Mouse (Mus musculus) kidney, postnatal 4 days (tissue): ENCODE results near the gene Psat1.
A peak's percentile ranks its signal among the peaks of the same experiment; 100 is the strongest.

Experiments used
- DNase-seq, 2 experiments: peaks; one replicate each; pipeline ENCODE4 v3.0.0; 2021; ENCODE audit warnings: mixed read lengths in 2 of 2

The Psat1 gene

DNA sequence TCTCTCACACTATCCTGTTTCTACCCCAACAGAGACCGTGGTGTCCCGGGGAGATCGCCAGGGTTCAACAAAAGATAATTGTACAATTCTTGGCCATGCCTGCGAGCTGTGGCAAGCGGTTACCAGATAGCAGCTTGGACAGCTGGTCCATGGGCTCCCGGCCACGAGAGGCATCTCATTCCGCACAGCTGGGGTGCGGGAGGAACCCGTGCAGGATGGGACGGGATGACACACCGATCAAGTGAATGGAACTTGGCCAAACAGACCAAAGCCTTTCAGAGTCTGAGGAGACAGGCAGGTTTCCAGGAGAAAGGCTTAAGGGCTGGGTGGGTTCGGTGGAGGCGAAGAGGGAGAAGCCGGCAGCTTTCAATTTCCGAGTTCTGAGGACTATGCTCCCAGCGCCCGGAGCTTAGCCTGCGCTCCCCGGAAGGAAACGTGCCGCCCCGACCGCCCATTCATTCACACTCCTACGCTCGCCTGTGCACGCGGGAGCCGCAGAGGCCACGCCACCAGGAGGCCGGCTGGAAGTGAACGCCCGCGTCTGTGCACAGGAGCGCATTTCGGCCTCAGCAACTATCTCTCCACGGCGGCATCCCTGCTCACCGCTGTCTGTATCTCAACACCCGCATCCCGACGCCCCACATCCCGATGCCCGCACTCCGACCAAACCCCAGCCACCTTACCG lies 22.8 kb downstream of the Psat1 start:
- DNase-seq, result peak; percentile 66 to 76

DNA sequence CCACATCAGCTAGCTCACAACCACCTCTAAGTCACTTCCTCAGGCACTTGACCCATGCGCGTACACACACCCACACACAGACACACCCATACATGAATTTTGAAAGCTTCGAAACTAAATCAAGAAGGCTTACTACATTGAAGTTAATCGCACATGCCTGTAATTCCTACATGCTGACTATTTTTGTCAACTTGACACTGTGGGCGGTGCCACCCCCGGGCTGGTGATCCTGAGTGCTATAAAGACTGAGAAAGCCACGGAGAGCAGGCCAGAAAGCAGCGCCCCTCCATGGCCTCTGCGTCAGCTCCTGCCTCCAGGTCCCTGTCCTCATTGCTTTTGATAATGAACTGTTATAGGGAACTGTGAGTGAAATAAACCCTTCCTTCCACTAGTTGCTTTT lies 23.7 kb downstream of the Psat1 start:
- DNase-seq, result peak; percentile 32 to 43

DNA sequence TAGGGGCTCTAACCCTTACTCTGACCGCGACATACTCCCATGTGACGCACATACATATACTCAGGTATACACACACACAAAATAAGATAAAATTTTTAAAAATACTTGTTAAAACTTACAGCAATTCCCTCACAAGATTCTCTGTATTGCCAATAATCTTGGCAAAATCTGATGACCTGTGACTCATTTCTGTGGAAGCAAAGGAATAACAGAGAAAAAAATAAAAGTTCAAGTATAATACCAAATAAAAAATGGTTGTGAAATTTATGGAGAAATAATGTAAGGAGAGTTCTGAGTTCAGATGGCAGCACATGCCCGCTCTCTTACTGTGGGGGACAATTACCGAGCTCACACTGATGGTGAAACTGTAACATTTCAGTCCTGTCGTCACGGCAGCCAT lies 27.8 kb downstream of the Psat1 start:
- DNase-seq, result no peak

DNA sequence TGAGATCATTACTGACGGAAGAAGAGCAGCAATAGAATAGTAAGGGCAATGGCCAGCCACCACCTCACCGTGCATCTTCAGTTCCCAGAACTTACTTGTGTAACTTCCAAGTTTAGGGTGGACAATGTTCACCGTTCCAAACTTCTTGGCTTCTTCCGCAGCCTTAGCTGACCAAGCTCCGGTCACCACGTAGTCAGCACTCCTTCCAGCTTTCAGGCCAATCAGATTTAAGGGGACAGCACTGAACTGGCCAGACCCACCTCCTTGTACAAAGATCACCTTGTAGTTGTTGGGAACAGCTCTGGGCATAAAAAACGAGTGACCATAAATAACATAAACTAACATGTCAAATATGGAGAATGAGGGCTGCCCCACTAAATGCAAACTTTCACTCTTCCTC lies 29.0 kb downstream of the Psat1 start:
- DNase-seq, result no peak

DNA sequence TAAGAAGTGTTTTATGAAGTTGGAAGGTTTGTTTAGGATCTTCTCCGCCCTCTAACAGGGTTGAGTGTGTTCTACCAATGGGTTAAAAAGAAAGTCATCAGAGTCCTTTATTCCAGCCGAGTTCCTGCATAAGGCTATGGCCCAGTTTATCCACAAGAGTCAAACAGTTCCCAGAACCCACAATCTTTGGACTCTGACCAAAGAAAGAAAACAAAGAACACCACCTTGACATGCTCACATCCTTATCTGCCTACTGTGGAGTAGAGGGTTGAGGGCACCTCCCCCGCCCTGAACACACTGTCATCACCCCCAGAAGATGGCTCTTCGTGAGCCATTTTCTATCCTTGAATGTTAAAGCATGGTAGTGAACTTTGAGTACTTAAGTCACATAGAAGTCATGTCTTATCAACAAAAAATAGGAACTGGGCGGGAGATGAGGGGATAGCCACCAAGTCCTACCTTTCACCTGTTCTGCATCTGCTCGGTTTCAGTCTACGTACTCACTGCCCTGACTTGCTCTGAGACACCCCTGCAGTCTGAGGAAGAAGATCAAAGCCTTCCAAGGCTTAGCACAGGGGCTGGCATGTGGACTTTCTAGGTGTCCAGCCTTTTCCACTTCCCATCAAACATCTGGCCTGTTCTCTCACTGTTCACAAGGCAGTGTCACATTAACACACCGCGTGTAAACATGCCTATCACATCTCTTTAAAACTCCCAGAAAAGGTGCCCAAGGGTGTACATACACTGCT lies 33.7 kb downstream of the Psat1 start:
- DNase-seq, result no peak

DNA sequence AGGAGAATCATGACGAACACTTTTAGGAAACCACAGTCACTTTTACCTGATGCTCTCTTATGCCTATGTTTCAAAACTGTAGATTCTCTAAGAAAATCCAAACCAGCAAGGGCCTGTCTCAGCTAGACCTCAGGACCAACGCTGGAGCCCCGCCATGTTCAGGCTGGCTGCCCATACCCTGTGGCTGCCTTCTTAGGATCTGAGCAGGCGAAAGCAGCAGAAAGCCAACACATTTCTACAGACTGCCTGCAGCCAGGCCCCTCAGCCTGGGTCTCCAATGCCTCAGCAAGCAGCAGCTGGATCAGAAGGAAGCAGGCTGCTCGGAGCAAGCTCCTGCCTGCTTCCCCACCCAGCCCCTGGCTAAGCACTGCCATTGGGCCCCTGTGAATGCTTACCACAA lies 35.7 kb downstream of the Psat1 start:
- DNase-seq, result no peak

DNA sequence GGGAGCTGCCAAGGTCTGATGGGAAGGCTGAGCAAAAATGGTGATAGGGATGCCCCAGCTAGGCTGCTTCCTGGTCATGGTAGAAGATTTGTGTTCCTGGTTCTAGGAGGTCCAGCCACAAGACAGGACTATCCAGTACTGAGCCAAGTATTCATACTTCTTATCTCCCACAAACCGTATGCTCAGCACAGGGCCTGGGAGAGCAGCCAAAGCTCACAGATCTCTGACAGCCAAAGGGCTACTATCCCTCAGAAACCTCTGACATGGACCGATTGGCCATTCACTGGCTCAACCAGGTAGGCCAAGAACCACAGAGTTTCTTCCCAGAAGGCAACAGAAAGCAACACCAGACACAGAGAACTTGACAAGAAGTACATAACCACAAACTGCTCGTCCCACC lies 36.1 kb downstream of the Psat1 start:
- no peak for DNase-seq

DNA sequence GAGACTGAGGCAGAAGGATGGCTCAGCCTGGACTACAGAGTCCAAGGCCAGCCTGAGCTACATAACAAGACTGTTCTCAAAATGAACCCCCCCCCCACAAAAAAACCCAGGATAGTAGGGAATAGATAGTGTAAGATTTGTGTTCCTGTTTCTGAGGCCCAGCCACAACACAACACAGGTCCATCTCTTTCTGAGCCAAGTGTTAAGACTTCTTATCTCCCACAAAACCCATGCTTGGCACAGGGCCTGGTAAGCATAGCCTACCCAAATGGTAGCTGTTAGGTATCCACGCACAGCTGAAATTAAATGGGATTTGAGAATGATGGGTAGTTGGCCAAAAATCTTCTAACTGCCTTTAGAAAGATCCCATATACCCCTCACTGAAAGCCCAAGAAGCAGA lies 36.6 kb downstream of the Psat1 start:
- no peak for DNase-seq

DNA sequence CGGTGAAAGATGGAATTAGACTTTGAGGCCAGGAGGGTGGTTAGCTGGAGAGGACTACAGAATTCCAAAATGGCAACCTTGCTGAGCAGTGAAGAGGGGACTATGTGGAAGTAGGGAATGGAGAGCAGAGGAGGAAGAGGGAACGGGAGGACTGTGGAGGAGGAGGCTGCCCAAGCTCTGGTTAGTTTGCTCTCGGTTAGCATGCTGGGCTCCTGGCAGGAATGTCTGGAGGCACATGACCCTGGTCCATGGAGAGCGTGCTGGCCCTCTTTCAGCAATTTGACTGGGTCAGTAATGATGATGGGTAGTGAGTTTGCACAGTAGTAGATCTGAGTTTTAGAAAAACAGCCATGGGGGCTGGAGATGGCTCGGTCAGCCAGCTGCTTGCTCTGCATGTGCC lies 39.1 kb downstream of the Psat1 start:
- DNase-seq, result no peak

DNA sequence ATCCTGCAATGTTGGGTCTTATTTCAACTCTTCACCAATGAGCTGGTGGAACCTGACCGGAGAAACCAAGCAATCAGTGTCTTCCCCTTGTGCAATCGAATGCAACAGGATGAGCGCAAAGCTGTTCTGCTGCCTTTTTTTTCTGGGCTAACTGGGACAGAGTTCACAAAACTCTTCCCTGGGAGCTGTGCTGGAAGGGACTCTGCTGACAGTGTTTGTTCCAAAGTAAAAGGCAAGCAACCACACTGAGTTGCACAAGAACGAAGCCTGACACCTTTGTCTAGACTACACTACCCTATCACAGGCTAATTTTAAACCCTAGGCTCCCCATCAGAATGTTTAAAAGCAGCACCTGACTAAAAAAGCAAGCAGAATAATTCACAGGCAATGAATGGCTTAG lies 42.4 kb downstream of the Psat1 start:
- no peak for DNase-seq

DNA sequence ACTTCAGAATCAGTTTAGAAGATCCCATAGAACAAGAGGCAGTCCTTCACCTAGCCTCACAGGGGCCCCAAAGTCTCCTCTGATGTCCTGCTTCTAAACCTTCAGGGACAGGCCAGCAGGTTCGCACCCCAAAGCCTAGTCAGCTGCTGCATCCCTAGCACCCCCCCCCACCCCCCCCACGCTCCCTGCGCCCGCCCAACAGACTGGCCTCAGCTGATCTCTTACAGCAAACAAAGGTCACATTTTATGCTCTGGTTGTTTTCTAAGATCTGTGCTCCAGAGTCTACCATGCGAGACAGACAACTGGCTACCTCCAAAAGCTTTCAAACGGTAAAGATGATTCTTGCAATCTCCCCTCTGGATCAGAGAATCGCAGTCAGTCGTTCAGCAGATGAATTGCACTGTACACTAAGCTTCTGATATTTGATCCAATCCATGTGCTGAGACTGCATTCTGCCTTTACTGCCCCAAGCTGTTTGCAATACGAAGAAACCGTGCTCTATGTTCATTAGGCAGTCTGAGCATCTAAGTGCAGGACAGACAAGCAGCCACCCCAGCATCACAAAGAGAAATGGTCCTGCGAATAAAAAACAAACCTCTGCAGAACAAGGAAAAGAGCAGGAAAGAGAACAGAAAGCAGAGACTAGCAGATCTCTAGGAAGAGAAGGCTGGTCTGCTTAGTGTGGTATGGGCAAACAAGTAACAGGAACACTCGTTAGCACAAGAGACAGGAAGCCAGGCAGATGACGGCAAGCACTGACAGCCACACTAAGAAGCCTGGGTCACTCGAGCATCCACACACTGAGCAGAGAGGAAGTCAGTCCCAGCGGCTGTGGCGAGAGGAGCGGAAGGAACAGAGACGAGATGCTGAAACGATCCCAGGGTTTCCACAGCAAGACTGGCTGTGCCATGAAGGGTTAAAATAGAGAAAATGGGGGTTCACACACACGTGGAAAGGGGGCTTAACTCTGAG lies 43.3 kb downstream of the Psat1 start:
- peak; percentile 14 to 28 for DNase-seq

DNA sequence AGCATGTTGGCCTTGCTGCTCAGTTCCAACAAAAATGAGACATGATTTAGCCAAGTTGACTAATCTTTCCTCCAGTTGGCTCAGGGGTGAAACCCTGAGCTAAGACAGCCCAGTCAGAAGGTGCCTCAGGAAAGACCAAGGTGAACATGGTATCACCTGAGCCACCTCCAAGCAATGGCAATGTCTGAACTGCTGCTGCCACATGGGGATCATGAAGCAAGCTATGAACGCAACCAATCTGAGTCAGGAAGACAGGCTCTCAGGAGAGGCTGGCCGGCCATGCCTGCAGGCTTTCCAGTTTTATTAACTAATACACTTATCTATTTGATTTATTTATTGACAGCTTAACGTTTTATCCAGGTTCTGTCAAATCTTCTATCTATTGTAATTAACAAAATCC lies 51.5 kb downstream of the Psat1 start:
- DNase-seq, result no peak

DNA sequence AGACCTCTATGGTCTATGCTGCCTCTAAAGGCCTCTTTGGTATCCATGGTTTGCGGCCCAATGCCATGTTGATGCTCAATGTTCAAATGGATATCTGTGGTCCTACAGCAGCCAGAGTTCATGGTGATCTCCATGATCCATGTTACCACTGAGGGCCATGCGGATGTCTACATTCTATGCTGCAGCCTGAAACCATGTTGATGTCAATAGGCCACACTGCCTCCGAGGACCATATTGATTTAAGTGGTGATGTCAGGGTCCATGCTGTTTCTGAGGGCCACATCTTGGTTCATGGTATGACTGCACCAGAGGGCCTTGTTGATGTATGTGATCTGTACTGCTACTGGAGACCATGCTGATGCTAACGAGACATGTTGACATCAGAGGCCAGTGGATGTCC lies 55.0 kb downstream of the Psat1 start:
- no peak for DNase-seq

DNA sequence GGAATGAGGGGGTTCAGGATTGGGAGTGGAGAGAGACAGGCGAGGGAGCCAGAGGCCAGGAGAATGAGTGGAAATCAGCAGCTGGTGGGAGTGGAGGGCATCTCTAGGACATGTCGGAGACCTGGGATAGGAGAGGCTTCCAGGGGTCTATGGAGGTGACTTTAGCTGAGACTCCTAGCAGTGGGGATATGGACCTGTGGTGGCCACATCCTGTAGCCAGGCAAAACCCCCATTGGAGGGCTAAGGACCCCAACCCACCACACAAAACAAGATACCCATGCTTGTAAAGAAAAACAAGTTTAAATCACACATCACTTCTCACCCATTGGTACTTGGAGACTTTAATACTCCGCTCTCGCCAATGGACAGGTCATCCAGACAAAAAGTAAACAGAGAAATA lies 58.7 kb downstream of the Psat1 start:
- DNase-seq, result no peak

DNA sequence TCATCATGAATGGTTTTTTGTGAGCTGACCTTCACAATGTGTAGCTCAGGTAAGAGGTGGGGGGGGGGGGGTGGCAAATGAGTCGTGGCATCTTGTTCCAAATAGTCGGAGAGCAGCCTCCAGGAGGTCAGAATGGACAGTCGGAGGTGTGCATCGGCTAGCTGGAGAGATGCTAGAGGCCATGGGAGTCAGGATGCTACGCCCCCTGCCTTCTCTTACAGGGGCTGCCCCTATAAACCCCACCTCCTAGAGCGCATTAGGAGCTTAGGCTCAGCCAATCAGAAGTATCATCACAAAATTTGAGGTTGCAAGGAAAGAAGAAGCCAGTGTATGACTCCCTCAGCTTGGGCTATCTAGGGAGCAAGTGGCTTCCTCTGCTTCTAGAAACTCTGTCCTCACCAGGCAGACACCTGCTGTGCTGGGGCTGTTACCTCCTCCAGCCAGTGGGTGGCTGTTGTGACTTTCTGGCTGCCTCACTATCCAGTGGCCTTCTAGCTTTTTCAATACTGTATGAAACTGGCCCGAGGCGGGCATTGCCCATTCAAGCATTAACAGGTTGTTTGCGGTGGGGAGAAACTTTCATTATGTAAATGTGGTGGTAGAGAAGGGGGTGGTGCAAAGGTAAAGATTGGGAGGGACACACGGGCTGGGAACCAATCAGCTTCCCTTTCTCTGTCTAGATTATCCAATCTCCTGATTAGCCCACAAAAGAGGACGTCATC lies 64.3 kb downstream of the Psat1 start:
- peak; percentile 28 to 52 for DNase-seq

DNA sequence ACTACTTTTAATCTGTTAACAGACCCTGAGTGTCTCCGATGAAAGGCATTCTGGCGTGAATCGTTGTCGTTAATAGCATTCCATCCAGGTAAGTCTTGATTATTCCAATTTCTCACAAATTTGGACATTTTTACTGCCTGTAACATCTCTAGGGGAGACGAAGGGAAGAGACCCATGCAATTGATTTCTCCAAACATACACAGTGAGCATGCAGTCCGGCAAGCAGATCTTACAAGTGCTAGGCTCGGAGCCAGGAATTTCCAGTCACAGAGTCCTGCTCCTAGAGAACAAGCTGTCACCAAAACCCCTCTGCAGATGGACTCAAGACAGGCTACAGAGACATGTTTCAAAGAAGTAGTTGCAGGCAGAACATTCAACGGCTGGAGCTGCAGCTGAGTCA lies 66.4 kb downstream of the Psat1 start:
- peak in 1 of 2 experiments; percentile 28 for DNase-seq

DNA sequence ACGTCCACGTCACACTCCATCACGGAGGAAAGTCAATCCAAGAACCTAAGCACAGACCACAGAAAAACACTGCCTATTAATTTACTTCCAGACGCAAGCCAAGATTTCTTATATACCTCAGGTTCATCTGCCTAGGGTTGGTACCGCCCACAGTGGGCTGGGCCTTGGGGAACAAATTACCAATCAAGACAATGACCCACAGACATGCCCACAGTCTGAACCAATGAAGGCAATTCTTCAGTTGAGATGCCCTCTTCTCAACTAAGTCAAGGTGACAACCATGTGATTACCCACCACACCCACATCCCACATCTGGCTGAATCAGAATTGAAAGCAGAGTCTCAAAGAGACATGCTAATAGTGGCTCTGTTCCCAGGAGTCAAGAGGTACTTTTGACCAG lies 67.9 kb downstream of the Psat1 start:
- DNase-seq, result no peak

DNA sequence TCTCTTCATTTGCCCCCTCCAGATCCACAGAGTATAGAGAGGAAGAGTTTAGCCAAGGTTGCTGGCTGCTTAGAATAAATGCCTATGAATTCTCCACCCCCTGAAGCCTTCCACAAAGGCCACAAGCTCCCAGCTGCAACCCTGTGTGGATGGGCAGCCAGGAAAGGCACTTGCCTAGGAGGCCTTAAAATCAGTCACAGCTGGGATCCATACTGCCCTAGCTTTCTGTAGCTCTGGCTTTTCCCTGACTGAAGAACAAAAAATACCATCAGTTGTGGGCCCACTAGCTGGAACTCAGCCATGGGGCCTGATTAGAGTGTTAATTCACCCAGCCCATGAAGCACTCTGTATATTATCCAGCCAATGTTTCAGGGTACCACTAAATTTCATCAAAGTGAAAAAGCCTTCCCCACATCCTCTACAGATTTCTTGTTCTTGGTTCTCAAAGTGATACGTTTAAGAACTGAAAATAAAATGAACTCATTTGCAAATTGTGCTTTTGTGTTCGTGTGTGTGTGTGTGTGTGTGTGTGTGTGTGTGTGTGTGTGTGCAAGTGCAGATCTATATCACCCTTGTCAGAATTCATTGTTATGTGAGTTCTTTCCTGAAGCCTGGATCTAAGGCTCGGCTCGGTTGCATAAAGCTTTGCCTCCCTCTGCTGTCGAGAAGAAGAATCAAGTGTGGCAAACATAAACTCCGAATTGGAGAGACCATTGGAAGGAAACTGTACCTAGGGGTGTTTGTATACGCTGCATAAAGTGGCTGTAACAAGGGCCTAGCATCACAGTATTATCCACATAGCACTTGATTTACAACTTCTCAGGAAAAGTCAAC lies 78.1 kb downstream of the Psat1 start:
- peak; percentile 21 to 36 for DNase-seq

DNA sequence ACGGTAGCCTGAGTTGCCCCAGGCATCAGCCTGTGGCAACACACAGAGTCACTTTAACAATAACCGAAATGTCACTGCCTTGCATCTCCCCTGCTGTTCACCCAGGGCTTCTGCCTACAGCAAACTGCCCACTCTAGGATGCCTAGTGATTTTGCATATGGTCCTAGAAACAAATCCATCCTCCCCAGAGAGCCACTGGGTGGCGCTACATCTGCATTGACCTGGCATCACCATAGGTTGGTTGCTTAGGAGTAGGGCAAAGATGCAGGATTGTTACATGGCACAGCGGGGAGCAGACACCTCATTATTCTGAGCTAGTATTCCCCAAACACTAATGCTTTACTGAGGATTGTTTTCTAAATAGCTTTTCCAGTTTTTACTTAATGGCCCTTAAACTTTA lies 80.3 kb downstream of the Psat1 start:
- DNase-seq, result peak; percentile 40 to 43

DNA sequence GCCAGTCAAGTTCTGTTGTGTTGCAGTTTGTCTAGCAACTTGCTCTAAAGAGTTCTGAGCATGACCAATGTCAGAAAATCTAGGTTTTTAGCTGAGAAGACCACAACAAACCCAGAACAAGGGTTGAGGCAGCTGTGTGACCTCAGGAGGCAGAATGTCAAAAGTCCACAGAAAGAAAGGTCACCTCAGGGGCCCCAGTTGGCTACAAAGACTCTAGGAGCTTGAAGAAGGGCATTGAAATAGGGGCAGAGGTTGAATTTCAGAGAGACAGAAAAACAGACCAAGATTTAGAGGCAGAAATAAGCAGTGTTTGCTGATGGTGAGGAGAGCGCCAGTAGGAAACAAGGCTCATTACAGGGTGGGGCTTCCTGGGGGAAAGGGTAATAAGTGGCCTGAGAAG lies 81.0 kb downstream of the Psat1 start:
- no peak for DNase-seq

DNA sequence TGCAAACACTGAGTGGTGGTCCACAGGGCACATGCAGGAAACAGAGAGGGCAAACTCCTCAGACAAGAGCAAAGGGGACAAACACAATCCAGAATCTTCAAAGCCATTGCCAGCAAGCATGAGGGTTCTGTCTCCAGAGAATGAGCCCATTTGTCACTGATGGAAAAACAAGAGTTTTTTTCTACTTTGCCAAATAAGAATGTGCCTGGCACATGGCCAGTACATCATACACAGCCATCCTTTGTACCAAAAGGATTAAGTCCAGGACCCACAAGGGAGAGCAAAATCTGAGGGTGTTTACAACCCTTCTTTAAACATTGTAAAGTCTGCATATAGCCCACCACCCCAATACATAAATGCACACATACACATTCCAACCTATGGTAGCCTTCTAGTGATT lies 81.7 kb downstream of the Psat1 start:
- DNase-seq, result no peak

DNA sequence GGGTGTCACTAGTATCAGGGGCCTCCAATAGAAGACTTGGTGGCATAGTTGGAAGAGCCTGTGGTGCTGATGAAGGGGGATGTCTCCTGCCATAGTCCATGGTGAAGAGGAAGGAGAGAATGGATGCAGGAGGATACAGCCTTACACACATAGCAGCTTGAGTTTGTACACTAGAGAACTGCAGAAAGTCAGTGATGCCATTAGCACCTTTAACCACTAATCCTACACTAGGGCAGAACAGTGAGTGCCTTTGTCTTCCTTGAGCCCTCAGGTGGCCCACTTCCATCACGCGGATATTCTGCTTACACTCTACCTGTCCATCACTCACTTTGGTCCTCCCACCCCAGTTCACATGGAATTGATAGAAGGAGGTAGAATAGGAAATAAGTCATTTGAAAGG lies 83.0 kb downstream of the Psat1 start:
- no peak for DNase-seq
